Mouse (Mus musculus): ENCODE measurements around the gene Prdm4.

The Prdm4 gene

GRCm38 (mm10) chr10:85916498-85917309 lies at the start of gene Prdm4:
Gene Prdm4 (minus strand): TSS chr10:85917142.
- DNase-seq, result peak; percentile 97 to 98

- DNase-seq, result no peak
Measured at GRCm38 (mm10) chr10:85966476-85966875, 49.5 kb upstream of the Prdm4 start.

GRCm38 (mm10) chr10:85964316-85964715 lies 47.4 kb upstream of the Prdm4 start:
- no peak for DNase-seq

- DNase-seq, result peak; percentile 9 to 32
Measured at GRCm38 (mm10) chr10:85962897-85963296, 46.0 kb upstream of the Prdm4 start.

GRCm38 (mm10) chr10:85957464-85957950 lies 40.6 kb upstream of the Prdm4 start, which contains the start of gene Rtcb:
Gene Rtcb (minus strand): TSS chr10:85957823.
- DNase-seq, result peak; percentile 99

- DNase-seq, result peak in 1 of 2 experiments; percentile 28
Measured at GRCm38 (mm10) chr10:85956871-85957419, 40.0 kb upstream of the Prdm4 start.

- DNase-seq, result no peak
Measured at GRCm38 (mm10) chr10:85954429-85954828, 37.5 kb upstream of the Prdm4 start.

- DNase-seq, result peak; percentile 10 to 19
Measured at GRCm38 (mm10) chr10:85953401-85953800, 36.5 kb upstream of the Prdm4 start.

GRCm38 (mm10) chr10:85951765-85952443 lies 35.0 kb upstream of the Prdm4 start:
- no peak for DNase-seq

- DNase-seq, result no peak
Measured at GRCm38 (mm10) chr10:85948483-85949196, 31.7 kb upstream of the Prdm4 start.

GRCm38 (mm10) chr10:85936280-85936965 lies 19.5 kb upstream of the Prdm4 start:
- DNase-seq, result no peak

- no peak for DNase-seq
Measured at GRCm38 (mm10) chr10:85929962-85930361, 13.0 kb upstream of the Prdm4 start.

GRCm38 (mm10) chr10:85929208-85929591 lies 12.3 kb upstream of the Prdm4 start:
- DNase-seq, result peak in 1 of 2 experiments; percentile 6

GRCm38 (mm10) chr10:85928499-85929207 lies 11.7 kb upstream of the Prdm4 start:
- peak; percentile 77 to 87 for DNase-seq

- DNase-seq, result peak; percentile 20 to 40
Measured at GRCm38 (mm10) chr10:85927676-85928445, 10.9 kb upstream of the Prdm4 start, which contains the start of gene Ascl4. Gene Ascl4 (plus strand): TSS chr10:85927681.

GRCm38 (mm10) chr10:85879886-85880486 lies 37.0 kb downstream of the Prdm4 start:
- no peak for DNase-seq

GRCm38 (mm10) chr10:85875812-85876211 lies 41.1 kb downstream of the Prdm4 start:
- DNase-seq, result no peak

GRCm38 (mm10) chr10:85873861-85874544 lies 42.9 kb downstream of the Prdm4 start:
- DNase-seq, result no peak

- no peak for DNase-seq
Measured at GRCm38 (mm10) chr10:85872479-85872773, 44.5 kb downstream of the Prdm4 start.
